Mouse (Mus musculus) c-Kit-negative CD71-positive TER-119-positive erythroid progenitor cells, embryonic 14.5 days (primary cell): Measurements from ENCODE around the gene Prdx3.
"Not testable (repeated sequence)": the region's sequence is repeated elsewhere in the genome, so short reads cannot be mapped to it uniquely, and the experiment has no call there.

Experiments used
- DNase-seq: peaks from one replicate; pipeline ENCODE4 v3.0.0-alpha.2; 2013; ENCODE audit warnings: low read depth, low spot score

Prdx3 gene

DNA sequence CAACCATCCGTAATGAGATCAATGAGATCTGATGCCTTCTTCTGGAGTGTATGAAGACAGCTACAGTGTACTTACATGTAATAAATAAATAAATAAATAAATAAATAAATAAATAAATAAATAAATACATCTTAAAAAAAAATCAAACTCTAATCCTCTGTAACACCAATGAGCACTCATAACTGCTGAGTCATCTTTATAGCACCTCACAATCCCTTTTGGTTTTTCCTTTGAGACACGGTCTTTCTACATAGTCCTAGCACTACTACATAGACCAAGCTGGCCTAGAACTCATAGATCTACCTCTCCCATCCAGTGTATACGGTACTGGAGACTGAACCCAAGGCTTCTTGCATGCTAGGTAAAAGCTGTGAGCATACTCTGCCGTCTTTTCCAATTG lies 8.2 kb downstream of the Prdx3 start:
- DNase-seq = not testable (repeated sequence)

GRCm38 (mm10) chr19:60860868-60861700 lies 13.3 kb downstream of the Prdx3 start, which contains the start of gene Sfxn4:
Gene Sfxn4 (minus strand): TSS chr19:60861479.
- peak; percentile 83 for DNase-seq

GRCm38 (mm10) chr19:60845731-60846130 lies 28.6 kb downstream of the Prdx3 start:
- DNase-seq = no peak

DNA sequence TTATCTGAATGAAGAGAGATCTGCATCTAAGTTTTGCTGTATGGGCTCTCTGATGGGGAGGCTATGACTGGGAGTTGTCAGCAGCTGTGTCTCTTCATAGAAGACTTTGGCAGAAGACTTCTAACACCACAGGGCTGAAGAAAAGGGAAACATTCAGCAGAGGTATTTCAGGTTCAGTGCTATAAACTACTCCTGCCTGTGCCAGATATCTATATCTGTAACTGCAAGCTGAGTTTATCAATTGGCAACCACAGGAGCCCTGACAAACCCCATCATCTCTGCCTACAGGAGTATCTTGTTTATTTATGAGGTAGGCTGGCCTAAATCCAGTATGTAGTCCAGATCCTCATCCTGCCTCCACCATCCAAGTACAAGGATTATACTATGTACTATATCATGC lies 31.0 kb downstream of the Prdx3 start:
- DNase-seq = no peak

GRCm38 (mm10) chr19:60837747-60838146 lies 36.6 kb downstream of the Prdx3 start:
- peak; percentile 72 for DNase-seq

GRCm38 (mm10) chr19:60818677-60819076 lies 55.7 kb downstream of the Prdx3 start:
- no peak for DNase-seq
